Mouse (Mus musculus) olfactory bulb, adult 2 months (tissue): Measurements from ENCODE around the gene Tnnt2.

Source experiments
- CTCF ChIP-seq: fragments of 200-500 bp; IDR thresholded peaks from 2 replicates; pipeline ENCODE4 v1.5.1; 2012; ENCODE audit warnings: low read depth, mild to moderate bottlenecking, low read length, moderate library complexity; ENCODE audit not compliant: insufficient read depth
- POLR2A ChIP-seq: fragments of 200-500 bp; IDR thresholded peaks from 2 replicates; pipeline ENCODE4 v1.6.1; 2012; ENCODE audit warnings: mild to moderate bottlenecking, low read depth, low read length, moderate library complexity; ENCODE audit not compliant: insufficient read depth

- TF ChIP-seq POLR2A (no peak), CTCF (no peak)
These were observed 28.6 kb upstream of the Tnnt2 start for GRCm38 (mm10) chr1:135807546-135807945.
